Mouse (Mus musculus): ENCODE results near the gene Ptpn13. TPM values are rescaled to one million over a fixed set of nuclear protein-coding genes. Genes with fewer than 3 reads are reported as not detected.

The Ptpn13 gene
- polyA plus RNA-seq, 1 experiment from 2014 or later = 20.1 TPM

DNA sequence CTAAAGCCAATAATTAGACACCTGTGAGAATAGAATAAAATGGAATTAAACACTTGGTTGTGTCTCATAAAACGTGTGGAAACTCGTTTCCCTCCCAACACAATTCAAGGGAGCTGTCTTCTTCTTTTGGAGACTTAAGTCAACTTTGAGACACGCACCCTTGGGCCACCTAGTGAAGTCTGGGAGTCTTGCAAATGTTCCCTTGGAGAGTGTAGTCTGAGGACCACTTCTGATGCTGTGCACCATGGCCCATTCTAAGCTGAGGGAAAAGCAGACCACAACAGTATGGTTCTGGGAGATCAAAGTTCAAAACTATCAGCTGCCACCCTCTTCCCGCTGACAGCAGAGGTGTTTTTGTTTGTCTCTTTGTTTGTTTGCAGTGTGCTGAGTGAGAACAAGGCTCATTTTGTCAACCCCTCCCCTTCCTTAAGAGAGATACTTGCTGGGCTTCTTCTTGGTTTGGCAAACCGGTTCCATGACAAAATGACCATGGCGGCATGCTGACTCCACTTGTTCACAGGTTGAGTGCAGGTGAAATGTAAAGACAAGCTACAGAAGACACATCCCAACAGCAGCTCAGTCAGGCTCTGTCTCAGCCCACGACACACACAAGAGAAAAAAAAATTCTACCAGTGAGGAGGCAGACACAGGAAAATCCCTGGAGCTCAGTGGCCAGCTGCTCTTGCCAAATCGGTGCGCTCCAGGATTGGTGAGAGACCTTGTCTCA is 205.0 kb downstream of the Ptpn13 start:
- no peak for ATAC-seq (ENCODE audit: insufficient number of reproducible peaks, low FRiP score, low TSS enrichment, low read depth)
- no peak overlapping the region for H3K4me2 ChIP-seq

DNA sequence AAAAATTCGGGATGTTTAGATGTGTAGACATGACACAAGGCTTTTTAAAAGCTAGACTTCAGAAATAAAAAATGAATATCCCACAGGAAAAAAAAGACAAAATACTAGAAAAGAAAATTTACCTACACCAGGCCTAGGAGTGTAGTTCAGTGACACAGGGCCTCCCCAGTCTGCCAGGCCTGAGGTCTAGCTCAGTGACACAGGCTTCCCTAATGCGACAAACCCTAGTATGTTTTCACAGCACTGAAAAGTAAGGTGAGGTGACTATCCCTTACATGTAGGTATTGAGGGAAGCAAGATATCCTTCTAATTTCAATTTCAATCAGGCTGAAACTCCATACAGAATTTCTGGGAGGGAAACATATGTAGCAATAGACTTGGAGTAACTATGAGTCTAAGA is 212.2 kb downstream of the Ptpn13 start:
- Histone ChIP-seq H3K9me3 (no peaks in the 10 kb centered on the region), H3K4me2 (no peak overlapping the region), H3K27me3 (no peaks in the 10 kb centered on the region), H3K9ac (no peak overlapping the region), H3K27ac (no peak overlapping the region), H3K4me3 (no peak overlapping the region), H3K36me3 (no peaks in the 10 kb centered on the region), H3K4me1 (no peaks in the 10 kb centered on the region)
- WGBS = 71% methylated on average over 2 of the region's 2 CpGs
- no peak for ATAC-seq (ENCODE audit: insufficient number of reproducible peaks, low FRiP score, low TSS enrichment, low read depth)

More for the DNA sequence above, 205.0 kb downstream of the Ptpn13 start:
- H3K27me3 ChIP-seq = no peaks in the 10 kb centered on the region
- H3K36me3 ChIP-seq = no peaks in the 10 kb centered on the region
- WGBS = 61% methylated on average over 9 of the region's 9 CpGs
- no peak overlapping the region; the same call in 1 of the 2 replicates for H3K27ac ChIP-seq
- H3K9ac ChIP-seq = no peak overlapping the region
- no peaks in the 10 kb centered on the region for H3K9me3 ChIP-seq
- H3K4me1 ChIP-seq = peaks cover 15% of the 10 kb centered on the region; the same call in 1 of the 2 replicates
- no peak overlapping the region for H3K4me3 ChIP-seq

DNA sequence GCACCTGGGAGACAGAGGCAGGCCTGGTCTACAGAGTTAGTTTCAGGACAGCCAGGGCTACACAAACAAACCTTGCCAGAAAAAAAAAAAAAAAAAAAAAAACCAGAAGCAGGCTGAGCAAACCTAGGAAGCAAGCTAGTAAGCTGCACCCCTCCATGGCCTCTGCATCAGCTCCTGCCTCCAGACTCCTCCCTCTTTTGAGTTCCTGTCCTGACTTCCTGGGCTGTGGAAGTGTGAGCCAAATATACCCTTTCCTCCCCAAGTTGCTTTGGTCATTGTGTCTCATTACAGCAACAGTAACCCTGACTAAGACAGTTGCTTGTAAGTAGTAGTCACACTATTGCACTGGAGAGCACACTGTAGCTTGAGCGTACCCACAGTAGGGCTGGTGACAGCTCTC is 219.2 kb downstream of the Ptpn13 start:
- Histone ChIP-seq H3K27ac (no peak overlapping the region), H3K27me3 (no peaks in the 10 kb centered on the region), H3K4me3 (no peak overlapping the region), H3K4me2 (no peak overlapping the region), H3K4me1 (no peaks in the 10 kb centered on the region), H3K9me3 (no peaks in the 10 kb centered on the region), H3K9ac (no peak overlapping the region), H3K36me3 (no peaks in the 10 kb centered on the region)
- no peak for ATAC-seq (ENCODE audit: insufficient number of reproducible peaks, low FRiP score, low TSS enrichment, low read depth)
- 94% methylated on average over 1 of the region's 1 CpGs for WGBS

DNA sequence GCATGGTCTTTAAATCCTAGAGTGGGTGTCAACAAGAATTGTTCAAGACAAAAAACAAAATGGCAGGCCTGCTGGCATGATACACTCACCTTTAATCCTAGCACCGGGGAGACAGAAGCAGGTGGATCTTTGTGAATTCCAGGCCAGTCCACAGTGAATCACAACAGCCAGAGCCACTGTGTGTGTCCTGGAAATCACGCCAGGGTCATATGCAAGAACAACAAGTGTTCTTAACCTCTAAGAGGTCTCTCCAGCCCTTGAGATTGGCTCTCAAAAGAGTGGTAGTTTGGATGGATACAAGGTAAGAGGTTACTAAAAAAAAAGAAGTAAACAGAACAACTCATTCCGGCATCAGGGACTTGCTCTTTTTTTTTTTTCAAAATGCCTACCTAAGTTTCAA is 222.3 kb downstream of the Ptpn13 start:
- H3K9me3 ChIP-seq = no peaks in the 10 kb centered on the region
- H3K27ac ChIP-seq = no peak overlapping the region
- no peak overlapping the region for H3K9ac ChIP-seq
- WGBS = 77% methylated on average over 3 of the region's 3 CpGs
- no peaks in the 10 kb centered on the region for H3K4me1 ChIP-seq
- no peaks in the 10 kb centered on the region for H3K36me3 ChIP-seq
- no peaks in the 10 kb centered on the region for H3K27me3 ChIP-seq
- ATAC-seq (ENCODE audit: insufficient number of reproducible peaks, low FRiP score, low TSS enrichment, low read depth) = no peak
- H3K4me3 ChIP-seq = no peak overlapping the region
- no peak overlapping the region for H3K4me2 ChIP-seq

Other genes starting within 250 kb of the Ptpn13 start
- 0.42 and 0.98 TPM in 2 replicates for gene Mapk10, start 213.9 kb upstream of the Ptpn13 start, polyA plus RNA-seq (2015; fragmentation: Nextera tagmentation; extraction: Ambion mirVana)
- gene Slc10a6, start 204.2 kb downstream of the Ptpn13 start, polyA plus RNA-seq (2015; fragmentation: Nextera tagmentation; extraction: Ambion mirVana) = 8.4 and 9.1 TPM in 2 replicates
- gene 1700016H13Rik, start 230.8 kb downstream of the Ptpn13 start, polyA plus RNA-seq (2015; fragmentation: Nextera tagmentation; extraction: Ambion mirVana) = 0.24 and 0.26 TPM in 2 replicates

Data from limb, embryonic 15.5 days (tissue).